Mouse (Mus musculus) urinary bladder, postnatal 25 days (tissue): ENCODE data around the gene Prrx1.

Experiments
- DNase-seq: peaks from one replicate; pipeline ENCODE4 v3.0.0; 2022; ENCODE audit warnings: low spot score

Prrx1 gene

GRCm38 (mm10) chr1:163313101-163313773 lies at the start of gene Prrx1:
Gene Prrx1 (minus strand): TSS chr1:163313710.
- no peak for DNase-seq

GRCm38 (mm10) chr1:163362202-163362601 lies 48.7 kb upstream of the Prrx1 start:
- DNase-seq = no peak

GRCm38 (mm10) chr1:163361376-163361775 lies 47.9 kb upstream of the Prrx1 start:
- no peak for DNase-seq

GRCm38 (mm10) chr1:163360796-163361195 lies 47.3 kb upstream of the Prrx1 start:
- DNase-seq = no peak

GRCm38 (mm10) chr1:163359521-163359920 lies 46.0 kb upstream of the Prrx1 start:
- DNase-seq = no peak

- DNase-seq = no peak
These were observed 44.7 kb upstream of the Prrx1 start for GRCm38 (mm10) chr1:163358165-163358564.

- DNase-seq = no peak
These were observed 44.2 kb upstream of the Prrx1 start for GRCm38 (mm10) chr1:163357733-163358132.

GRCm38 (mm10) chr1:163356167-163356566 lies 42.7 kb upstream of the Prrx1 start:
- DNase-seq = no peak

- no peak for DNase-seq
These were observed 42.2 kb upstream of the Prrx1 start for GRCm38 (mm10) chr1:163355626-163356156.

- no peak for DNase-seq
These were observed 37.5 kb upstream of the Prrx1 start for GRCm38 (mm10) chr1:163350988-163351387.

- DNase-seq = no peak
These were observed 32.0 kb upstream of the Prrx1 start for GRCm38 (mm10) chr1:163345541-163345940.

- no peak for DNase-seq
These were observed 31.4 kb upstream of the Prrx1 start for GRCm38 (mm10) chr1:163344931-163345330.

GRCm38 (mm10) chr1:163339219-163339561 lies 25.7 kb upstream of the Prrx1 start:
- DNase-seq = no peak

GRCm38 (mm10) chr1:163338525-163339218 lies 25.2 kb upstream of the Prrx1 start:
- no peak for DNase-seq

- DNase-seq = no peak
These were observed 24.3 kb upstream of the Prrx1 start for GRCm38 (mm10) chr1:163337821-163338220.

GRCm38 (mm10) chr1:163327279-163327678 lies 13.8 kb upstream of the Prrx1 start:
- DNase-seq = no peak

- no peak for DNase-seq
These were observed 6.4 kb upstream of the Prrx1 start for GRCm38 (mm10) chr1:163319669-163320571.

- no peak for DNase-seq
These were observed 3.4 kb upstream of the Prrx1 start for GRCm38 (mm10) chr1:163316920-163317319.

- DNase-seq = no peak
These were observed 1.4 kb upstream of the Prrx1 start for GRCm38 (mm10) chr1:163314829-163315301.

GRCm38 (mm10) chr1:163313921-163314725 lies 613 bp upstream of the Prrx1 start:
- no peak for DNase-seq
